Mouse (Mus musculus): Measurements from ENCODE around the gene Bnipl. TPM values are rescaled to one million over a fixed set of nuclear protein-coding genes. Genes with fewer than 3 reads are reported as not detected.

The Bnipl gene
- polyA plus RNA-seq, 1 experiment, result 0.53 TPM

- no peak for DNase-seq (ENCODE audit: low read depth)
- TF ChIP-seq CTCF (IDR thresholded peaks at IDR 0.05; ENCODE audit: borderline replicate concordance, extremely low read depth, insufficient read depth, insufficient read length), result no peak
These were observed 15.3 kb downstream of the Bnipl start for GRCm38 (mm10) chr3:95235386-95236301.

DNA sequence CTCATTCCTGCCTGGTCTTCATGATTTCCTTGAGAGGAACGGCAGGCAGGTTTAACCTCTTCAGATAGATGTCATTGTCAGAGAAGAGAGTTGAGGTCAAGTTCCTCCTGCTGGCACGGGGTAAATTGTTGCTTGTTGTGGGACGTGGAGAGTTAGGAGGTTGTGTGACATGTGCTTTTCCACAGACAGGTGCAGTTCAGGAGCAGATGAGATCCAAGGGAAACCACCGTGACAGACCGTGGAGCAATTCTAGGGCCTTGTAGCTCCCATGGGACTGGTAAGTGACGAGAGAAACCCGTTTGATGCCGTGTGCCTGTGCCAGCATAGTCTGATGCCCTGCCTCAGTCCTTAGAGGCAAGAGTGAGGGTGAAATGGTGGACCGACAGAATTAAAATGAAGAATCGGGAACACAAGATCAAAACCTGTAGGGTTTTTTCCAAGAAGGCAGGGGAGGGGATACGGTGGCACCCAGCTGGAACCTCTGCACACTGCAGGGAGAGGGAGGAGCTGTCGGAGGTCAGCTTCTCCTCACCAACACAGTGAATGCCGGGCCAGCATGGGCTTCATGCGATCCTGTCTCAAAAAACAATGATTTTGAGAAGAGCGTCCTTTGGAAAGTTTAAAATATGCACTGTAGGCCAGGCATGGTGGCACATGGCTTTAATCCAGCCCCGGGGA lies 17.6 kb downstream of the Bnipl start:
- no peak for DNase-seq (ENCODE audit: low read depth)
- no peak for TF ChIP-seq POLR2A (IDR thresholded peaks at IDR 0.05; ENCODE audit: borderline replicate concordance, extremely low read depth, insufficient read depth, insufficient read length, poor library complexity, severe bottlenecking)
- TF ChIP-seq CTCF (IDR thresholded peaks at IDR 0.05; ENCODE audit: borderline replicate concordance, extremely low read depth, insufficient read depth, insufficient read length), result no peak

- no peak for DNase-seq (ENCODE audit: low read depth)
- TF ChIP-seq CTCF (IDR thresholded peaks at IDR 0.05; ENCODE audit: borderline replicate concordance, extremely low read depth, insufficient read depth, insufficient read length) (no peak), POLR2A (IDR thresholded peaks at IDR 0.05; ENCODE audit: borderline replicate concordance, extremely low read depth, insufficient read depth, insufficient read length, poor library complexity, severe bottlenecking) (no peak)
These were observed 18.2 kb downstream of the Bnipl start for GRCm38 (mm10) chr3:95232771-95233170.

DNA sequence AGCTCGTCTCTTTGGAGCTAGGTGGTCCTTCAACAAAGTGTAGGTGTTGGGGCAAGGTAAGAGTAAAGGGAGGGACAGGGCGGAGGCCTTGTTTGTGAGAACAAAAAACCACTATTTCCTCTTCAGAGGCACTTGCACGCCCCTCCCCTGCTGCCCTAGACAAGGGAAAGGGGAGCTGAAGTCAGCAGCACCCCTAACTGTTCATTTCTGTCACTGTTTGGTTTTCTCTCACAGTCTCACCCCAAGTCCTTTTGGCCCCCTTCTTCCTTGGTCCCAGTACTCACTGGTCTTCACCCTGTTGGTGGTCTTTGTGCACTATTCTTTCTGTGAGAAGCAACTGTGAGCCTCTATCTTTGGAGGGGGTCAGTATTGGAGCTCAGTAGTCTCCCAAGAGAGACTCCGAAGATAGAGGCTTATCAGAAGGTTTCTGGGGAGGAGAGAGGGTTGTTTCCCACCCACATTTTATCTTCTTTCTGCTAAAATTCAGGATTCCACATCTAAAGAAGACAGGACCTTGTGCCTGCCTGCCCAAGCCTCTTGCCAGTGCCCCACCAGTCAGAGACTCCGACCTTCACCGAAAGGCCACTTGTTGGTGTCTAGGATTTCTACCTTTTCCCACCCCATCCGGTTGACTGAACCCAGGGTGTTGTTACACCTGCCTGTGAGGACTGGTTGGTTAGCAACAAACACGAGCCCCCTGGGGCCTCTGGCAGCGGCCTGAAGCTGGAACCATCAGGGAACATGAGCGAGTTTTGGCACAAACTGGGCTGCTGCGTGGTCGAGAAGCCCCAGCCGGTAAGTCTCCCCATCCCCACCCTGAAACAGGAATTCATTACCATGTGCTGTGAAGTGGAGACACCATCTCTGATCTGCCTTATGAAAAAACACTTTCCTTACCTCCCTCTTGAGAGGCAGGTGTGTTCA lies 19.4 kb downstream of the Bnipl start, which contains the start of gene Mllt11:
TSS of gene Mllt11 (minus strand) at position 874 of the 924 bp plus-strand sequence.
- DNase-seq (ENCODE audit: low read depth), result no peak
- TF ChIP-seq POLR2A (IDR thresholded peaks at IDR 0.05; ENCODE audit: borderline replicate concordance, extremely low read depth, insufficient read depth, insufficient read length, poor library complexity, severe bottlenecking) (no peak), CTCF (IDR thresholded peaks at IDR 0.05; ENCODE audit: borderline replicate concordance, extremely low read depth, insufficient read depth, insufficient read length) (no peak)

DNA sequence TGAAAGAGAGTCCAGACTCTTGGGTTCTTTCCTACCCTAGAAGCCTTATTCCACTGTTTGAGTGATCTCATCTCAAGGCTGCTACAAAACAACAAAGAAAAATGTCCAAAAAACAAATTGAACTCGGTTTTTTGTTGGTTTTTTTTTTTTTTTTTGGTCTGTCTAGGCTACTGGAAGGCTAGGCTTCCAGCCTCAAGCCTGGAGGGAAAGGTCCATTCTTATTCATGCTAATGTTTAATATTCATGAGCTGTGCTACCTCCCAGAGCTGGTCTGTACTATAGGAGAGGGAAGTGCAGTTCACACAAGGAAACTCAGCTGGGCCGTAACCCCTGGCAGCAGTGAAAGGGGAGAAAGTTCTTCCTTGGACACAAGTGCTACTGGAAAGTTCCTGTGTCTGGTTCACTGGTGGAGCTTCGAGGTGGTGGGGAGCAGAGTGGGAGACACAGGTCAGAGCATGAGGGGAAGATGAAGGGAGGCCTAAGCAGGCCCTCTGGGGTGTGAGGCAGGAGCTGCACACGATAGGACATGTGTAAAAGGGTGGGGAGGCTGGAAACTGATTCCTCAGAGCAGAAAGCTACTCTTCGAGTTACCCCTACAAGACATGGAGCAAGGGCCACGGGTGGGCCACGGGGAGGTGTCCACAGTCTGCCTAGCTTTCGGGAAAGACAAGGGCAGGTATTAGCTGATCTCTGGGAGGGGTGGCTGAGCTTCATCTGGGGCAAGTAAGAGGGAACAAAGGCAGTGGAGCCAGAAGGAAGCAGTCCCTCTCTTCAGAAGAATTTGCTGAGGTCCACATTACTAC lies 20.3 kb downstream of the Bnipl start:
- peak; percentile 79 for DNase-seq (ENCODE audit: low read depth)

DNA sequence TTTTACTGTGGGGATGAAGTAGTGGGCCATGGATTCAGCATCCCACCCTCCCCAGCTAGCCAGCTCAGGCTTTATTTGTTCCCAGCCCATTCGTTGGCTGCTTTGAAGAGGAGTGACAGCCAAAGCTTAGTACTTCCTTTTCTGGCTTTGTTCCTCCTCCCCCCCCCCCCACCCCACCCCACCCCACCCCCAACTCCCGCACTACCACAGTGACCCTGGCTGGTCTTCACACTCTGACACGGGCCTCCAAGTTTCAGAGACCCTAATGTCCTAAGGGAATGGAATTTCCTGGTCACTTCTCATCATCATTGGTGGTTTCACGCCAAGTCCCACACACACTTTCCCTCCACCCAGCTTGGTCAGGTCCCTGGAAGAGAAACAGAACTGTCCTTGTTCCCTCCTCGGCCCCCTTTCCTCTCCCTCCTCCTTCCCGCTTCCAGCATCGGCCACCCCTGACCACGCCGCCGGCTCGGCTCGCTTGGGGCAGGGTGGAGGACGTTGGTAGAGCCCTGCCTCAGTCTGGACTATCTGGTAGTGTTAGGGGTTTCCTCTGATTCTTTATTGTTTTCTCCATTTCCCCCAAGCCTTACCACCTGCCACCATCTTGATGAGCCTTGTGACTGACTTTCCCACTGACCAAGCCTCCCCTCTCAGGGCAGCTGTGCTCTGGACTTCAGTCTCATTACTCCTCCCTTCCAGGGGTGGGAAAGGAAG lies 21.1 kb downstream of the Bnipl start:
- DNase-seq (ENCODE audit: low read depth), result peak; percentile 83
- TF ChIP-seq CTCF (IDR thresholded peaks at IDR 0.05; ENCODE audit: borderline replicate concordance, extremely low read depth, insufficient read depth, insufficient read length), result no peak
- TF ChIP-seq POLR2A (IDR thresholded peaks at IDR 0.05; ENCODE audit: borderline replicate concordance, extremely low read depth, insufficient read depth, insufficient read length, poor library complexity, severe bottlenecking), result no peak

More for the DNA sequence above, 20.3 kb downstream of the Bnipl start:
- no peak for TF ChIP-seq POLR2A (IDR thresholded peaks at IDR 0.05; ENCODE audit: borderline replicate concordance, extremely low read depth, insufficient read depth, insufficient read length, poor library complexity, severe bottlenecking)
- no peak for TF ChIP-seq CTCF (IDR thresholded peaks at IDR 0.05; ENCODE audit: borderline replicate concordance, extremely low read depth, insufficient read depth, insufficient read length)

GRCm38 (mm10) chr3:95228894-95229780 lies 21.9 kb downstream of the Bnipl start:
- peak; percentile 90 for DNase-seq (ENCODE audit: low read depth)
- TF ChIP-seq POLR2A (IDR thresholded peaks at IDR 0.05; ENCODE audit: borderline replicate concordance, extremely low read depth, insufficient read depth, insufficient read length, poor library complexity, severe bottlenecking) (no peak), CTCF (IDR thresholded peaks at IDR 0.05; ENCODE audit: borderline replicate concordance, extremely low read depth, insufficient read depth, insufficient read length) (no peak)

- no peak for TF ChIP-seq CTCF (IDR thresholded peaks at IDR 0.05; ENCODE audit: borderline replicate concordance, extremely low read depth, insufficient read depth, insufficient read length)
- peak; percentile 95 for TF ChIP-seq POLR2A (IDR thresholded peaks at IDR 0.05; ENCODE audit: borderline replicate concordance, extremely low read depth, insufficient read depth, insufficient read length, poor library complexity, severe bottlenecking)
- peak; percentile 98 for DNase-seq (ENCODE audit: low read depth)
These were observed 22.7 kb downstream of the Bnipl start, which contains the start of gene Cdc42se1 for GRCm38 (mm10) chr3:95228148-95228893. Gene Cdc42se1, plus strand, starts transcription at chr3:95228732.

Measured in brain, embryonic 14.5 days (tissue).